Mouse (Mus musculus) kidney, embryonic 15.5 days (tissue): ENCODE measurements around the gene Psmg1. TPM values are rescaled to one million over a fixed set of nuclear protein-coding genes. Genes with fewer than 3 reads are reported as not detected.

Experiments
- ATAC-seq: fragments of 200-750 bp; cut with Nextera tagmentation; replicated peaks from 2 replicates; pipeline ENCODE4 v1.8.0; 2017; ENCODE audit warnings: moderate TSS enrichment; ENCODE audit not compliant: low FRiP score
- H3K27ac ChIP-seq: fragments of 300-500 bp; sonication (generic); 2 replicates; pipeline ENCODE4 v1.5.1; 2015; ENCODE audit warnings: mild to moderate bottlenecking, inconsistent platforms
- H3K27me3 ChIP-seq: fragments of 300-500 bp; sonication (generic); 2 replicates; pipeline ENCODE4 v1.6.1; 2015; ENCODE audit warnings: inconsistent platforms
- H3K36me3 ChIP-seq: fragments of 300-500 bp; sonication (generic); 2 replicates; pipeline ENCODE4 v1.6.1; 2015; ENCODE audit warnings: inconsistent platforms
- H3K4me1 ChIP-seq: fragments of 300-500 bp; sonication (generic); 2 replicates; pipeline ENCODE4 v1.6.1; 2015; ENCODE audit warnings: inconsistent platforms
- H3K4me2 ChIP-seq: fragments of 300-500 bp; sonication (generic); 2 replicates; pipeline ENCODE4 v1.6.1; 2015; ENCODE audit warnings: moderate library complexity, mild to moderate bottlenecking, inconsistent platforms
- H3K4me3 ChIP-seq: fragments of 300-500 bp; sonication (generic); replicated peaks from 2 replicates; pipeline ENCODE4 v1.5.1; 2015; ENCODE audit warnings: mild to moderate bottlenecking, inconsistent platforms
- H3K9ac ChIP-seq: fragments of 300-500 bp; sonication (generic); 2 replicates; pipeline ENCODE4 v1.6.1; 2015; ENCODE audit warnings: mild to moderate bottlenecking, inconsistent platforms
- H3K9me3 ChIP-seq: fragments of 300-500 bp; sonication (generic); replicated peaks from 2 replicates; pipeline ENCODE4 v1.6.1; 2016; ENCODE audit warnings: inconsistent platforms
- WGBS: fragments of 180-500 bp; shearing (Covaris S2); methylation state at CpG from one replicate; pipeline ENCODE4 v1.1.7; 2015; ENCODE audit warnings: mixed read lengths; 5-methylcytosine and 5-hydroxymethylcytosine counted together
- polyA plus RNA-seq: library from polyadenylated mRNA; unstranded; fragments of >200 nt; fragmentation: Nextera tagmentation; extraction: Ambion mirVana; gene quantifications from 2 replicates; pipeline ENCODE4 v1.2.1, GENCODE M21; 2015

Psmg1 gene
- polyA plus RNA-seq, 1 experiment from 2014 or later = 90.1 TPM

DNA sequence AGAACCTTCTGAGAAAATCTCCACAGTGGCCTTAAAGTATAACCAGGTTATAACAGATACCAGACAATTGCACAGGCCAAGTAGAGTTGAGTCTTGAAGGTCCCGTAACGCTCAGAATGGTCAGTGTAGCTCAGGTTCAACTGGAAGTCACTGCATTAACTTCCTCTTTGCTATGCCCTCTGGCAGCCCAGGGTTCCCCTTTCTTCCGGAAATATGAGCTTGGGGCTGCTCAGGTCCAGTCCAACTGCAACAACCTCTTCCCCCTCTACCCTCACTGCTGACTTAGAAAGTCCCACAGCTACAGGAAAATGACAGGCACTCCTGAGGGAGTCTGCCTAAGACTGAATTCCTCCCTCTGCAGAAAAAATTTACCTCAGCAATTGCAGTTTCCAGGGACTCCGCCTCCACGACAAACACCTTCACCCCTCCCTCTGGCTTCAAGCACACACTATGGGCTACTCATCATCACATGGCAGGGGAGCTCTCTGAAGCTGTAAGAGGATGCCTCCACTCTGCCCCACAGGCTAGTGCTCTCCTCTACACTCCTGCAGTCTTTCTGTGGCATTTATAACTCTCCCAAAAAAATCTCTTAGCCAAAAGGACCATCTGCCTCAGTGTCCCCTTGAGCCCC, 34.9 kb downstream of the Psmg1 start:
- H3K4me2 ChIP-seq = no peak overlapping the region
- H3K27me3 ChIP-seq = no peaks in the 10 kb centered on the region
- H3K4me1 ChIP-seq = no peaks in the 10 kb centered on the region
- 71% methylated on average over 5 of the region's 5 CpGs for WGBS
- no peak for ATAC-seq
- H3K27ac ChIP-seq = no peak overlapping the region
- H3K9ac ChIP-seq = no peak overlapping the region
- H3K9me3 ChIP-seq = no peaks in the 10 kb centered on the region
- no peaks in the 10 kb centered on the region for H3K36me3 ChIP-seq
- no peak overlapping the region for H3K4me3 ChIP-seq

DNA sequence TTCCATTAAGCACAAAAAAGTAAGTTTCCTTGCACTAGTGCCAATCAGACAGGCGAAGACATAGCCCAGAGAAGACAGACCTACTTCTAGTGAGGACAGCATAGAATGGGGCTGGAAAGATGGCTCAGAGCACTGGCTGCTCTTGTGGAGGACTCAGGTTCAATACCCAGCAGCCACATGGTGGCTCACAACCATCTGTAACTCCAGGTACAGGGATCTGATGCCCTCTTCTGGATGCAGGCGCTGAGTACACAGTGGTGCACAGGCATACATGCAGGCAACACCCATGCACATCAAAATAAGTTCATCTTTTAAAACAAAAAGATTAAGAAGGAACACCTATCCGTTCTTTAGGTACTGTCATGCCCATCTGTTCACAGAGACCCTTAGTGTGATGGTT, 36.4 kb downstream of the Psmg1 start:
- no peaks in the 10 kb centered on the region for H3K4me1 ChIP-seq
- no peaks in the 10 kb centered on the region for H3K36me3 ChIP-seq
- 90% methylated on average over 3 of the region's 3 CpGs for WGBS
- no peak overlapping the region for H3K27ac ChIP-seq
- ATAC-seq = no peak
- no peak overlapping the region for H3K9ac ChIP-seq
- H3K27me3 ChIP-seq = no peaks in the 10 kb centered on the region
- H3K4me3 ChIP-seq = no peak overlapping the region
- H3K9me3 ChIP-seq = no peaks in the 10 kb centered on the region
- H3K4me2 ChIP-seq = no peak overlapping the region

DNA sequence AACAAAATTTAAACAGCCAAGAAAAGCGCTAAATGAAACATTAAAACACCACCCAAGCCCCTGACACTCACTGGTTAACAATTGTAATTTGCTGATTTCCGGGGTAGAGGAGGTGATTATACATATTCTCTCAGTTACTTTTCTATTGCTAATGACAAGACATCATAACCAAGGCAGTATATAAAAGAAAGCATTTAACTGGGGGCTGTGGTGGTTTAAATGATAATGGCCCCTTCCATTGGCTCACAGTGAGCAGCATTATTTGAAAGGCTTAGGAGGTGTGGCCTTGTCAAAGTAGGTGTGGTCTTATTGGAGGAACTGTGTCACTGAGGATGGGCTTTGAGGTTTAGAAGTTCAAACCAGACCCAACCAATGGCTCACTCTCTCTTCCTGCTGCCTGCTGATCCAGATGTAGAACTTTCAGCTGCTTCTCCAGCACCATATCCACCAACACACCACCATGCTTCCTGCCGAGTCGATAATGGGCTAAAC, 37.6 kb downstream of the Psmg1 start:
- ATAC-seq = no peak
- Histone ChIP-seq H3K4me3 (no peak overlapping the region), H3K4me2 (no peak overlapping the region), H3K9me3 (no peaks in the 10 kb centered on the region), H3K9ac (no peak overlapping the region), H3K27me3 (no peaks in the 10 kb centered on the region), H3K36me3 (no peaks in the 10 kb centered on the region), H3K4me1 (no peaks in the 10 kb centered on the region), H3K27ac (no peak overlapping the region)
- WGBS = 92% methylated on average over 4 of the region's 4 CpGs

DNA sequence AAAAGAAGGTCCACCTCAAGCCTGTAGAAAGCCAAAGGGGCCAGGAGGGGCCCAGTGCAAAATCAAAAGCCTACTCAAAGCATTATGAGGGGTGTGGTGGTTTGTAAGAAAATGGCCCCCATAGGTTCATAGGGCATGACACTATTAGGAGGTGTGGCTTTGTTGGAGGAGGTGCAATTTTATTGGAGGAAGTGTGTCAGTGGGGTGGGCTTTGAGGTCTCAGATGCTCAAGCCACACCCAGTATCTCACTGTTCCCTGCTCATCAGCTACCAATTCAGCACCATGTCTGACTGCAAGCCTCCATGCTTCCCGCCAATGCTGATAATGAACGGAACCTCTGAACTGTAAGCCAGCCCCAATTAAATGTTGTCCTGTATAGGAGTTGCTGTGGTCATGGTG, 39.3 kb downstream of the Psmg1 start:
- 98% methylated on average over 2 of the region's 2 CpGs for WGBS
- Histone ChIP-seq H3K4me1 (no peaks in the 10 kb centered on the region), H3K4me3 (no peak overlapping the region), H3K9ac (no peak overlapping the region), H3K27me3 (no peaks in the 10 kb centered on the region), H3K9me3 (no peaks in the 10 kb centered on the region), H3K4me2 (no peak overlapping the region), H3K36me3 (no peaks in the 10 kb centered on the region), H3K27ac (no peak overlapping the region)
- no peak for ATAC-seq

DNA sequence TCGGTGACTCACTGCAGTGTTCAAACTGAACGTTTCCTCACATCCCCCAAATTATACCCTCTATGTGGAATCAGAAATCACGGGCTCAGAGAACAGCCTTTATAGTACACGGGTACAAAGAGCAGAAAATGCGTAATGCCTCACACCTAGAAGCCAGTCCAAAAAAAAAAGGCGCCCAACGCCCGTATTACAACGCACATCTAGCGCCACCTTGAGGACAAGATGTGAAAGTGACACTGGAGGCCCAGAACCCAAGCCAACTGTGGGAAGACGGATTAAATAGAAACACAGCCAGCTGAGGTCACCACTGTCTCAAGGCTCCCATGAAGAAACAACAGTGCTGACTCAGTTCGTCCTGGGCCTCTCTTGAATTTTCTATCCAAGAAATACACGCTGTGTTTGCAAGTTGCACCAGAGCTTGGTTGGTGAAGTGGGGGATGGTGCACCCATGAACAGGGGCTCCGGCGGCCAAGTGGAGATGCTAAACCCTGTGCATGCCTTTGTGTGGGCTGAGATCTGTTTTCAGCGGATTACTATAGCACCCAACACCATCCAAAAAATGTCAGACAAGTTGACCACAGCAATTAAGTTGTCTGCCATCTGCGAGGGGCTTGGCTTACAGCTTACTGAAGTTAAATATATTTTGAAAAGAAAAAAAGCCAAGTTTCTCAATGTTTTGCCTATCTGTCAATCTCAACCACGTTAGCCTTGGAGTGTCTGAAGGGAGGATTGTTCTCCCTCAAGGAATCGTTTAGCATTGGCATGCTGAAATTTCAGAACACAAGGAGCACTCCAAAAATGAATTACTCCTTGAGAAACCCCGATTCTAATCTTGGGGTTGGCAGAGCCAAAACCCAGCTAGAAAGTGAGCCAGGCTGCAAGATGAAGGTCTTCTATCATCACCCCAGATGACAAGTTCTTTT, 45.1 kb downstream of the Psmg1 start:
- peaks cover 4% of the 10 kb centered on the region; the same call in 1 of the 2 replicates for H3K4me1 ChIP-seq
- H3K36me3 ChIP-seq = no peaks in the 10 kb centered on the region
- 0 out of 2 replicates have a peak, but pooled peaks have one; percentile 43 for ATAC-seq
- H3K9ac ChIP-seq = no peak overlapping the region
- H3K9me3 ChIP-seq = no peaks in the 10 kb centered on the region
- no peak overlapping the region for H3K27ac ChIP-seq
- H3K27me3 ChIP-seq = no peaks in the 10 kb centered on the region
- WGBS = 26% methylated on average over 20 of the region's 20 CpGs
- H3K4me3 ChIP-seq = no peak overlapping the region
- H3K4me2 ChIP-seq = no peak overlapping the region

- Histone ChIP-seq H3K4me3 (no peak overlapping the region), H3K4me2 (no peak overlapping the region), H3K27me3 (no peaks in the 10 kb centered on the region), H3K9me3 (no peaks in the 10 kb centered on the region), H3K4me1 (peaks cover 4% of the 10 kb centered on the region; the same call in 1 of the 2 replicates), H3K36me3 (no peaks in the 10 kb centered on the region), H3K9ac (no peak overlapping the region), H3K27ac (no peak overlapping the region)
- 85% methylated on average over 6 of the region's 6 CpGs for WGBS
- ATAC-seq = no peak
Observed at GRCm38 (mm10) chr16:95943186-95943585, 47.6 kb downstream of the Psmg1 start.

DNA sequence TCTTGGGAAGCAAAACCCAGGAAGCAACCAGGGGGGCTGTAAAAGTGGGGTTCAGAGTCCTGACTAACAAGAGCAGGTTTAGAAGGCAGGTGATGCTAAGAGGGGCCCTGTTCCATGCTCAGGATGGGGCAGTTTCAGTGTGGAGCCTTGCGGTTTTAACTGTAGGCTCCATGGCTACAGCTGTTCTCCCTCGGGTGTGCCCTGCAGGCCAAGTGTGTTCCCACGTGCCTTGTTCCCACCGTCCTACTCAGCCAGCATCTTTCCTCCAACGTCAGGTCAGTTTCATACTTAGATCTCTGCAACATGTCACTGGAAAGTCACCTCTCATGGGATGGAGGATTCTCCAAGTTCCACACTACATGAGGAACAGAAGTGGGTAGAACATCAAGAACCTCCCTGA, 49.2 kb downstream of the Psmg1 start:
- no peak for ATAC-seq
- H3K36me3 ChIP-seq = no peaks in the 10 kb centered on the region
- no peak overlapping the region for H3K4me2 ChIP-seq
- H3K27me3 ChIP-seq = no peaks in the 10 kb centered on the region
- H3K27ac ChIP-seq = no peak overlapping the region
- H3K9ac ChIP-seq = no peak overlapping the region
- H3K4me3 ChIP-seq = no peak overlapping the region
- H3K9me3 ChIP-seq = peaks cover 5% of the 10 kb centered on the region; the same call in 1 of the 2 replicates
- peaks cover 4% of the 10 kb centered on the region; the same call in 1 of the 2 replicates for H3K4me1 ChIP-seq
- 81% methylated on average over 5 of the region's 5 CpGs for WGBS

- 13% methylated on average over 6 of the region's 6 CpGs for WGBS
- H3K9me3 ChIP-seq = peaks cover 5% of the 10 kb centered on the region; the same call in 1 of the 2 replicates
- no peaks in the 10 kb centered on the region for H3K36me3 ChIP-seq
- H3K4me3 ChIP-seq = no peak overlapping the region
- H3K4me1 ChIP-seq = peaks cover 5% of the 10 kb centered on the region
- 0 out of 2 replicates have a peak, but pooled peaks have one; percentile 46 for ATAC-seq
- no peak overlapping the region for H3K4me2 ChIP-seq
- no peak overlapping the region for H3K9ac ChIP-seq
- H3K27me3 ChIP-seq = no peaks in the 10 kb centered on the region
- no peak overlapping the region for H3K27ac ChIP-seq
Observed at GRCm38 (mm10) chr16:95935495-95935961, 55.2 kb downstream of the Psmg1 start.

DNA sequence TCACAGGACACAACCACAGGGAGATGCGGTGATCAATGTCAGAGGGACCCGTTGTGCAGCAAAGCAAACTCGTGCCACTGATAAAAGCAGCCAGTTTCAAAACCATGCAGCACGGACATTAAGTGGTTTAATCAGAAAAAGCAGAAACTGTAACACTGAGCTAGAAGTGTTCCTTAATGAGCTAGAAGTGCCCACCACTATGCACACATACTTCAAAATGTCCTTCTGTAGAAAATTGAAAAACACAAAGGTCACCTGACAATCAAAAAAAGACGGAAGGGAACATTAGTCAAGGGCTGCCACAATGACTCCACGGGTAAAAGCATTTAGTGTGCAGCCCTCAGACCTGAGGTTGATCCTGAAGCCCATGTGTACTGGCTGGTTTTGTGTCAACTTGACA, 57.9 kb downstream of the Psmg1 start:
- no peaks in the 10 kb centered on the region for H3K36me3 ChIP-seq
- no peak for ATAC-seq
- no peak overlapping the region for H3K9ac ChIP-seq
- no peak overlapping the region for H3K4me3 ChIP-seq
- H3K4me2 ChIP-seq = no peak overlapping the region
- H3K27ac ChIP-seq = no peak overlapping the region
- peaks cover 22% of the 10 kb centered on the region for H3K4me1 ChIP-seq
- peaks cover 4% of the 10 kb centered on the region; the same call in 1 of the 2 replicates for H3K9me3 ChIP-seq
- H3K27me3 ChIP-seq = no peaks in the 10 kb centered on the region
- WGBS = 77% methylated on average over 6 of the region's 6 CpGs

DNA sequence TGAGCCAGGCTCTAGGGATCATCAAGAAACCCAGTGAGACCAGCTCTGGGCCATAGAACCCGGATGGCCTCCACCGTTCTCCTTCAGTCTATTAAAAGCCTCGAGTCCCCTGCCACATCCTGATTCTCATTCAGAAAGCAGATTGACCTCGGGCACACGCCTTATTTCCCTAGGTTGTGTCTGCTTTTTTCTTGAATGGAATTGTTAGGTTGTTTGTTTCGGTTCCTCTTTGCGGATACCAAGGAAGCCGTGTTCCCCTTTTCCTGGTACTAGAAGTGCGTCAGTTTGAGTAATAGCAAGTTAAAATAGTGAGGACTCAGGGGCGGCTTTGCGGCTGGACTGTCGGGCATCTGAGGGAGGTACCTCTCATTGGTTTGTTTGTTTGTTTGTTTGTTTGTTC, 59.3 kb downstream of the Psmg1 start:
- no peaks in the 10 kb centered on the region for H3K9me3 ChIP-seq
- peaks cover 22% of the 10 kb centered on the region for H3K4me1 ChIP-seq
- H3K9ac ChIP-seq = no peak overlapping the region
- no peaks in the 10 kb centered on the region for H3K27me3 ChIP-seq
- H3K4me3 ChIP-seq = no peak overlapping the region
- ATAC-seq = no peak
- no peaks in the 10 kb centered on the region for H3K36me3 ChIP-seq
- H3K27ac ChIP-seq = no peak overlapping the region
- H3K4me2 ChIP-seq = no peak overlapping the region
- WGBS = 80% methylated on average over 12 of the region's 12 CpGs
